Mouse (Mus musculus) heart, embryonic 14.5 days (tissue): ENCODE measurements around the gene Cacna1g. TPM values are rescaled to one million over a fixed set of nuclear protein-coding genes. Genes with fewer than 3 reads are reported as not detected.

ENCODE experiments used
- ATAC-seq: fragments of 200-750 bp; cut with Nextera tagmentation; 2 replicates; pipeline ENCODE4 v1.8.0; 2017; ENCODE audit warnings: low read depth, moderate TSS enrichment; ENCODE audit not compliant: insufficient number of reproducible peaks, insufficient read depth, low FRiP score
- H3K27ac ChIP-seq, 2 experiments: fragments of 200-500 bp in 1 of 2; fragments of 300-500 bp in 1 of 2; sonication (generic) in 1 of 2; replicated peaks in 1 of 2; 2 replicates each; pipeline ENCODE4 v1.5.1; 2012 to 2014; ENCODE audit warnings: low read depth in 2 of 2, low read length in 2 of 2, control low read depth in 1 of 2, mild to moderate bottlenecking in 1 of 2, mixed read lengths in 1 of 2; ENCODE audit not compliant: control insufficient read depth in 1 of 2, insufficient read depth in 1 of 2
- H3K27me3 ChIP-seq: fragments of 300-500 bp; sonication (generic); 2 replicates; pipeline ENCODE4 v1.6.1; 2014; ENCODE audit warnings: mild to moderate bottlenecking, low read length, control low read depth; ENCODE audit not compliant: control insufficient read depth, insufficient read depth
- H3K36me3 ChIP-seq: fragments of 300-500 bp; sonication (generic); 2 replicates; pipeline ENCODE4 v1.6.1; 2014; ENCODE audit warnings: mild to moderate bottlenecking, control low read depth, low read length, mixed read lengths; ENCODE audit not compliant: control insufficient read depth, insufficient read depth
- H3K4me1 ChIP-seq, 2 experiments: fragments of 200-500 bp in 1 of 2; fragments of 300-500 bp in 1 of 2; sonication (generic) in 1 of 2; 2 replicates each; pipeline ENCODE4 v1.6.1; 2012 to 2014; ENCODE audit warnings: low read length in 2 of 2, control low read depth in 1 of 2, mixed read lengths in 1 of 2; ENCODE audit not compliant: control insufficient read depth in 2 of 2, insufficient read depth in 2 of 2
- H3K4me2 ChIP-seq: fragments of 300-500 bp; sonication (generic); 2 replicates; pipeline ENCODE4 v1.6.1; 2014; ENCODE audit warnings: mild to moderate bottlenecking, low read length
- H3K4me3 ChIP-seq, 2 experiments: fragments of 200-500 bp in 1 of 2; fragments of 300-500 bp in 1 of 2; sonication (generic) in 1 of 2; 2 replicates each; pipeline ENCODE4 v1.5.1; 2012 to 2014; ENCODE audit warnings: low read length in 2 of 2, mild to moderate bottlenecking in 2 of 2, control low read depth in 1 of 2, low read depth in 1 of 2, moderate library complexity in 1 of 2; ENCODE audit not compliant: control insufficient read depth in 1 of 2, insufficient read depth in 1 of 2
- H3K9ac ChIP-seq: fragments of 300-500 bp; sonication (generic); 2 replicates; pipeline ENCODE4 v1.6.1; 2014; ENCODE audit warnings: mild to moderate bottlenecking, low read length
- H3K9me3 ChIP-seq: fragments of 300-500 bp; sonication (generic); 2 replicates; pipeline ENCODE4 v1.6.1; 2016; ENCODE audit warnings: low read length, control low read depth; ENCODE audit not compliant: control insufficient read depth
- WGBS: fragments of 180-500 bp; shearing (Covaris S2); extraction: QIAGEN DNeasy Blood & Tissue Kit; methylation state at CpG from one replicate; pipeline ENCODE4 v1.1.7; 2014; 5-methylcytosine and 5-hydroxymethylcytosine counted together
- polyA plus RNA-seq: library from polyadenylated mRNA; unstranded; fragments of >200 nt; fragmentation: Nextera tagmentation; extraction: Ambion mirVana; gene quantifications from 2 replicates; pipeline ENCODE4 v1.2.1, GENCODE M21; 2014

Gene Cacna1g
- polyA plus RNA-seq, 1 experiment from 2014 or later: 7.7 TPM

GRCm38 (mm10) chr11:94413516-94413915 lies 60.5 kb downstream of the Cacna1g start:
- H3K4me3 ChIP-seq: no peak overlapping the region
- H3K36me3 ChIP-seq: no peaks in the 10 kb centered on the region
- peaks cover 35% of the 10 kb centered on the region for H3K27me3 ChIP-seq
- WGBS: 25% methylated on average over 8 of the region's 8 CpGs
- peak overlapping the region; percentile 49 for H3K4me2 ChIP-seq
- H3K4me1 ChIP-seq: peaks cover 24 to 30% of the 10 kb centered on the region in 2 experiments
- H3K9me3 ChIP-seq: no peaks in the 10 kb centered on the region
- ATAC-seq: no peak; the same call in 1 of the 2 replicates
- peak overlapping the region in 1 of 2 experiments; percentile 75; a peak in 3 of 4 replicates for H3K27ac ChIP-seq
- peak overlapping the region; percentile 38; the same call in 1 of the 2 replicates for H3K9ac ChIP-seq

GRCm38 (mm10) chr11:94412998-94413469 lies 61.0 kb downstream of the Cacna1g start:
- Histone ChIP-seq H3K4me3 (no peak overlapping the region), H3K9me3 (no peaks in the 10 kb centered on the region), H3K9ac (peak overlapping the region; percentile 38; the same call in 1 of the 2 replicates), H3K4me2 (peak overlapping the region; percentile 49), H3K27me3 (peaks cover 33% of the 10 kb centered on the region), H3K27ac (peak overlapping the region; percentile 51 to 75), H3K4me1 (peaks cover 25 to 31% of the 10 kb centered on the region in 2 experiments), H3K36me3 (no peaks in the 10 kb centered on the region)
- ATAC-seq: 0 out of 2 replicates have a peak, but pooled peaks have one; percentile 5
- 13% methylated on average over 10 of the region's 10 CpGs for WGBS

GRCm38 (mm10) chr11:94412562-94412961 lies 61.4 kb downstream of the Cacna1g start:
- H3K4me2 ChIP-seq: peak overlapping the region; percentile 49
- ATAC-seq: no peak; the same call in 1 of the 2 replicates
- H3K9me3 ChIP-seq: no peaks in the 10 kb centered on the region
- peak overlapping the region; percentile 51 to 75 for H3K27ac ChIP-seq
- H3K4me1 ChIP-seq: peaks cover 26 to 36% of the 10 kb centered on the region in 2 experiments
- H3K9ac ChIP-seq: peak overlapping the region; percentile 38; the same call in 1 of the 2 replicates
- WGBS: 0% methylated on average over 2 of the region's 2 CpGs
- peaks cover 32% of the 10 kb centered on the region for H3K27me3 ChIP-seq
- H3K4me3 ChIP-seq: no peak overlapping the region
- no peaks in the 10 kb centered on the region for H3K36me3 ChIP-seq

GRCm38 (mm10) chr11:94407803-94408321 lies 66.1 kb downstream of the Cacna1g start:
- Histone ChIP-seq H3K27ac (no peak overlapping the region), H3K4me2 (no peak overlapping the region), H3K4me3 (no peak overlapping the region), H3K4me1 (peaks cover 21 to 28% of the 10 kb centered on the region in 2 experiments), H3K9ac (no peak overlapping the region), H3K9me3 (no peaks in the 10 kb centered on the region), H3K36me3 (no peaks in the 10 kb centered on the region), H3K27me3 (peaks cover 14% of the 10 kb centered on the region)
- WGBS: 47% methylated on average over 11 of the region's 11 CpGs
- no peak for ATAC-seq

GRCm38 (mm10) chr11:94405348-94405747 lies 68.7 kb downstream of the Cacna1g start:
- Histone ChIP-seq H3K27ac (no peak overlapping the region), H3K9me3 (no peaks in the 10 kb centered on the region), H3K4me2 (no peak overlapping the region), H3K9ac (no peak overlapping the region), H3K4me3 (no peak overlapping the region), H3K27me3 (peaks cover 10% of the 10 kb centered on the region), H3K36me3 (no peaks in the 10 kb centered on the region), H3K4me1 (peaks cover 12 to 17% of the 10 kb centered on the region in 2 experiments; a peak in 3 of 4 replicates)
- no peak for ATAC-seq
- WGBS: 33% methylated on average over 6 of the region's 6 CpGs

- no peak; the same call in 1 of the 2 replicates for ATAC-seq
- Histone ChIP-seq H3K4me3 (no peak overlapping the region), H3K27ac (no peak overlapping the region), H3K9me3 (no peaks in the 10 kb centered on the region), H3K9ac (no peak overlapping the region), H3K36me3 (no peaks in the 10 kb centered on the region), H3K4me2 (no peak overlapping the region), H3K4me1 (peaks cover 12 to 17% of the 10 kb centered on the region in 2 experiments; a peak in 3 of 4 replicates), H3K27me3 (peaks cover 4% of the 10 kb centered on the region)
- WGBS: 23% methylated on average over 11 of the region's 11 CpGs
Measured at GRCm38 (mm10) chr11:94404641-94405260, 69.2 kb downstream of the Cacna1g start.

- Histone ChIP-seq H3K4me1 (peaks cover 12 to 17% of the 10 kb centered on the region in 2 experiments; a peak in 3 of 4 replicates), H3K4me3 (no peak overlapping the region), H3K9me3 (no peaks in the 10 kb centered on the region), H3K27me3 (peaks cover 3% of the 10 kb centered on the region; the same call in 1 of the 2 replicates), H3K9ac (no peak overlapping the region), H3K27ac (no peak overlapping the region), H3K4me2 (no peak overlapping the region), H3K36me3 (no peaks in the 10 kb centered on the region)
- WGBS: 64% methylated on average over 5 of the region's 5 CpGs
- ATAC-seq: no peak
Measured at GRCm38 (mm10) chr11:94404178-94404577, 69.8 kb downstream of the Cacna1g start.
